In the genomic region with DNA sequence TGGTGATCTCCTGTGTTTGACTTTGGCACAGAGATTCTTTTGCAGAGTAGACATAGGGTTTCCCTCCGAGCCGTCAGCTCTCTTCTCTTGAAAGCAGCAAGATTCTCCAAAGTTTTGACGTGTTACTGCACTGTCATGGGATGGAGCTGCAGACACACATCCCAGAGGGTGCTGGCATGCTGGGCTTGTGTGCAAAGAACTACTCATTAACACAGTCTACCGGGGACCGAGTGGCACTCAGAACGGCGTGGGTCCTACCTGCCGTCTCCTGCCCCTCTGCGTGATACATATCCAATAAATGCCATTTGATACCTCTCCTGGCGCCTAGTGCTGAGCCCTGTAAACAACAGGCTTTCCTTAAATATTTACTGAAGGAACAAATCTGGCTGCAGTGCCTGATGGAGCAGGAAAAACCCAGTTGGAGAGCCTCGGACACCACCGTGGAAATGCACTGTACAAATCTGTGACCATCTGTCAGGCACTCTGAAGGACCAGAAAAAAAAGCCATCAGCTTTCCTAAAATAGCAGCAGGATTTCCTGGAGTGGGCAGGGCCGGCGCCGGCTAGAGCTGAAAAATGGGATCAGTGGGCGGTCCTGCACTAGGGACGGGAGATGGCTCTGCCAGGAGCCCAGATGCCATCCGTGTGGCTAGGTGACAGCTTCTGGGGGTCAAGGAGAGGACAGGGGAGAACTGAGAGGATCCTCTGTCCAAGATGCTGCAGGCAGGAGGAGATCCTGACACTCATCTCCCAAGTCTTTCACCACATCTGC, we compare ENCODE assay signal across 8 mouse cellular contexts. TPM values are rescaled to one million over a fixed set of nuclear protein-coding genes. Genes with fewer than 3 reads are reported as not detected.
DNase-seq lines count a peak whose midpoint lies in the region; ATAC-seq and TF ChIP-seq lines count a peak whose summit lies in the region.

No protein-coding gene starts in this region.

- 0 out of 2 replicates have a peak overlapping the region, but pooled peaks have one; percentile 47 for H3K27ac ChIP-seq in lung, postnatal 0 days (ENCODE audit: low read length)

- DNase-seq in ovary, postnatal 36 days (ENCODE audit: low spot score), result peak; percentile 18
- DNase-seq in ovary, postnatal 14 days (ENCODE audit: low spot score), result no peak
- peak; percentile 61 for DNase-seq in heart, postnatal 25 days (ENCODE audit: low spot score)
- DNase-seq in kidney, postnatal 4 days, result peak; percentile 74 to 85
- peak; percentile 92 for DNase-seq in lung, postnatal 0 days (ENCODE audit: low spot score)
- DNase-seq in right cerebral cortex, adult 2 months (ENCODE audit: low spot score in 2 of 2), result peak; percentile 69 to 75
- no peak for DNase-seq in c-Kit-positive CD71-positive TER-119-positive erythroid progenitor cells, embryonic 14.5 days (ENCODE audit: low spot score)

- no peaks in the 10 kb centered on the region for H3K27me3 ChIP-seq in lung, postnatal 0 days (replicated peaks; ENCODE audit: insufficient read depth, low read length)

- intact Hi-C loops in heart, postnatal 25 days (cut with DNase I), result loop anchor here (2.0 kb wide), 1 partner anchor 32 kb away; no protein-coding TSS in a partner anchor

- no peaks in the 10 kb centered on the region for H3K36me3 ChIP-seq in lung, postnatal 0 days (ENCODE audit: insufficient read depth, low read length)

- peak; percentile 84 for ATAC-seq in frontal cortex, adult (ENCODE audit: low TSS enrichment)
- peak; percentile 84 for ATAC-seq in lung, postnatal 0 days

- WGBS in lung, postnatal 0 days, result 5% methylated on average over 18 of the region's 18 CpGs

- no peaks in the 10 kb centered on the region for H3K9me3 ChIP-seq in lung, postnatal 0 days (ENCODE audit: low read length)

- peaks cover 12% of the 10 kb centered on the region for H3K4me1 ChIP-seq in lung, postnatal 0 days (ENCODE audit: insufficient read depth, low read depth, low read length)

- H3K4me2 ChIP-seq in lung, postnatal 0 days (replicated peaks; ENCODE audit: low read depth, low read length), result 0 out of 2 replicates have a peak overlapping the region, but pooled peaks have one; percentile 14

- peak; percentile 7 for TF ChIP-seq CTCF in lung, postnatal 0 days (IDR thresholded peaks at IDR 0.05)

- no peak overlapping the region for H3K9ac ChIP-seq in lung, postnatal 0 days (replicated peaks; ENCODE audit: low read depth)

- H3K4me3 ChIP-seq in lung, postnatal 0 days (ENCODE audit: low read depth, low read length), result no peak overlapping the region

- peak; percentile 96 for TF ChIP-seq EP300 in lung, postnatal 0 days (IDR thresholded peaks at IDR 0.05)

RNA-seq across cellular contexts. Expression of gene Rflna, which starts 42.7 kb away (rescaled TPM):
- total RNA-seq in heart, postnatal 25 days (2021), result under 1 TPM; 0.26 to 0.31 TPM
- polyA plus RNA-seq in lung, postnatal 0 days (2015; fragmentation: Nextera tagmentation; extraction: Ambion mirVana), result 15.6 and 17.1 TPM in 2 replicates

Comparison
In these comparisons a context has a peak if more than half of its experiments do, and no peak if none do; other contexts are left out.
1. DNase-seq: peak in ovary, postnatal 36 days (single experiment), heart, postnatal 25 days (single experiment), kidney, postnatal 4 days (2 of 2), lung, postnatal 0 days (single experiment) and right cerebral cortex, adult 2 months (2 of 2); none in ovary, postnatal 14 days (single experiment) and c-Kit-positive CD71-positive TER-119-positive erythroid progenitor cells, embryonic 14.5 days (single experiment).